Mouse (Mus musculus) erythroblast, embryonic 14.5 days (primary cell): ENCODE measurements around the gene Rhot2.

Experiments used
- GATA1 ChIP-seq: IDR thresholded peaks from 2 replicates; pipeline ENCODE4 v1.6.1; 2012; ENCODE audit warnings: low read length, inconsistent platforms, mixed read lengths
- TAL1 ChIP-seq: IDR thresholded peaks from 3 replicates; pipeline ENCODE4 v1.6.1; 2012; ENCODE audit warnings: low read length, inconsistent platforms, mixed read lengths

DNA sequence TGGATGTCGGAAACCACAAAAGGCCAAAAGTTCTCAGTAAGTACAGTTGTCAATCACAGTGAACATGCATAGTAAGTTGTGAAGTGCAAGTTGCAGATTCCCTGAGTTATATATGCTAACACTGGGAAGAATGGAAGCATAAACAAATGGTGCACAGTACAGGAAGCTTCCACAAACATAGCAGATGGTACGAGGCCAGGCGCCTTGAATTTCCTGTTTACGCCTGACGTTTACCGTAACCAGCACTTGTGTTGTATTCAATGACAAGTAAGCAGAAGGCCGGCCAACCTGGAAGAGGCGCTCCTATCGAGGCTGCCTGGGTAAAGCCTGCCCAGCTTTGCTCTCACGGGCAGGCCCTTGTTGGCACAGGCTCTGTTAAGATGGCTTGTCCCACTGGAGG, 42.8 kb upstream of the Rhot2 start:
- no peak for TF ChIP-seq GATA1
- no peak for TF ChIP-seq TAL1
